Mouse (Mus musculus) heart, adult 2 months (tissue): Measurements from ENCODE around the gene Acly. TPM values are rescaled to one million over a fixed set of nuclear protein-coding genes. Genes with fewer than 3 reads are reported as not detected.
A peak's percentile ranks its signal among the peaks of the same experiment; 100 is the strongest.

ENCODE experiments used
- DNase-seq, 2 experiments: peaks; one replicate each; pipeline ENCODE4 v3.0.0; 2021
- H3K27ac ChIP-seq: fragments of 200-600 bp; 2 replicates; pipeline ENCODE4 v1.8.1; 2022
- H3K27me3 ChIP-seq: fragments of 200-500 bp; 2 replicates; pipeline ENCODE4 v1.6.1; 2012; ENCODE audit warnings: mild to moderate bottlenecking, low read length, inconsistent platforms, mixed read lengths; ENCODE audit not compliant: control insufficient read depth, insufficient read depth
- H3K36me3 ChIP-seq: fragments of 200-500 bp; 2 replicates; pipeline ENCODE4 v1.6.1; 2012; ENCODE audit warnings: low read length, inconsistent platforms; ENCODE audit not compliant: control insufficient read depth, insufficient read depth
- H3K4me1 ChIP-seq: fragments of 200-500 bp; 2 replicates; pipeline ENCODE4 v1.6.1; 2011; ENCODE audit warnings: low read length; ENCODE audit not compliant: control insufficient read depth, insufficient read depth
- H3K4me3 ChIP-seq: fragments of 200-600 bp; 2 replicates; pipeline ENCODE4 v1.8.1; 2022
- H3K79me2 ChIP-seq: fragments of 200-500 bp; replicated peaks from 2 replicates; pipeline ENCODE4 v1.6.1; 2012; ENCODE audit warnings: mild to moderate bottlenecking, inconsistent platforms, low read length, moderate library complexity, mixed read lengths; ENCODE audit not compliant: control insufficient read depth, insufficient read depth
- H3K9ac ChIP-seq: fragments of 200-500 bp; 2 replicates; pipeline ENCODE4 v1.6.1; 2012; ENCODE audit warnings: low read depth, mild to moderate bottlenecking, control low read depth, inconsistent platforms, low read length, mixed read lengths
- CTCF ChIP-seq: fragments of 200-600 bp; IDR thresholded peaks from 2 replicates; pipeline ENCODE4 v1.8.1; 2022; ENCODE audit warnings: antibody characterized with exemption, mild to moderate bottlenecking, moderate library complexity
- EP300 ChIP-seq: fragments of 200-500 bp; IDR thresholded peaks from 2 replicates; pipeline ENCODE4 v1.6.1; 2011; ENCODE audit warnings: low read depth, low read length, control low read depth; ENCODE audit not compliant: insufficient read depth
- POLR2A ChIP-seq: fragments of 200-500 bp; IDR thresholded peaks from 2 replicates; pipeline ENCODE4 v1.6.1; 2011; ENCODE audit warnings: mild to moderate bottlenecking, low read depth, low read length, control low read depth; ENCODE audit not compliant: insufficient read depth
- WGBS: fragments of 180-500 bp; shearing (Covaris S2); methylation state at CpG from one replicate; pipeline ENCODE4 v1.1.7; 2018; 5-methylcytosine and 5-hydroxymethylcytosine counted together
- intact Hi-C: fragments of 180-260 bp; cut with DNase I; formaldehyde crosslinking; loops from one replicate; pipeline ENCODE4 v1.15.1; 2025
- polyA plus RNA-seq: library from polyadenylated mRNA; depleted of rRNA; stranded (reverse); fragments of >200 nt; gene quantifications from 2 replicates; pipeline ENCODE4 v1.2.3, GENCODE M21; 2012
- total RNA-seq, 2 experiments: library from RNA; stranded (reverse); gene quantifications; 2 replicates each; pipeline ENCODE4 v1.2.3; 2021

The Acly gene
- total and polyA plus RNA-seq, 3 experiments, result 25.5 to 74.7 (median 34.6) TPM

GRCm38 (mm10) chr11:100441797-100442196 lies 86.0 kb downstream of the Acly start, which contains the start of the genes Nt5c3b and Klhl10:
Gene Nt5c3b, minus strand, starts transcription at chr11:100441808.
Gene Klhl10, plus strand, starts transcription at chr11:100441917.
- intact Hi-C loops, result loop anchor here (1.0 to 10.0 kb wide), 2 partner anchors 31 to 1743 kb away; partner anchors contain the start of genes G6pc3, Klhl11 and Lsm12
- Histone ChIP-seq H3K27me3 (no peaks in the 10 kb centered on the region), H3K36me3 (no peaks in the 10 kb centered on the region), H3K27ac (peak within 1 kb of the TSS; percentile 69), H3K79me2 (0 out of 2 replicates have a peak, but pooled peaks cover 2% of the 10 kb centered on the region), H3K4me3 (peak within 1 kb of the TSS; percentile 67), H3K9ac (peak within 1 kb of the TSS; percentile 96), H3K4me1 (peaks cover 2% of the 10 kb centered on the region; the same call in 1 of the 2 replicates)
- WGBS, result 92% methylated on average over 8 of the region's 8 CpGs
- TF ChIP-seq CTCF (no peak), EP300 (no peak), POLR2A (no peak)
- DNase-seq, result no peak

DNA sequence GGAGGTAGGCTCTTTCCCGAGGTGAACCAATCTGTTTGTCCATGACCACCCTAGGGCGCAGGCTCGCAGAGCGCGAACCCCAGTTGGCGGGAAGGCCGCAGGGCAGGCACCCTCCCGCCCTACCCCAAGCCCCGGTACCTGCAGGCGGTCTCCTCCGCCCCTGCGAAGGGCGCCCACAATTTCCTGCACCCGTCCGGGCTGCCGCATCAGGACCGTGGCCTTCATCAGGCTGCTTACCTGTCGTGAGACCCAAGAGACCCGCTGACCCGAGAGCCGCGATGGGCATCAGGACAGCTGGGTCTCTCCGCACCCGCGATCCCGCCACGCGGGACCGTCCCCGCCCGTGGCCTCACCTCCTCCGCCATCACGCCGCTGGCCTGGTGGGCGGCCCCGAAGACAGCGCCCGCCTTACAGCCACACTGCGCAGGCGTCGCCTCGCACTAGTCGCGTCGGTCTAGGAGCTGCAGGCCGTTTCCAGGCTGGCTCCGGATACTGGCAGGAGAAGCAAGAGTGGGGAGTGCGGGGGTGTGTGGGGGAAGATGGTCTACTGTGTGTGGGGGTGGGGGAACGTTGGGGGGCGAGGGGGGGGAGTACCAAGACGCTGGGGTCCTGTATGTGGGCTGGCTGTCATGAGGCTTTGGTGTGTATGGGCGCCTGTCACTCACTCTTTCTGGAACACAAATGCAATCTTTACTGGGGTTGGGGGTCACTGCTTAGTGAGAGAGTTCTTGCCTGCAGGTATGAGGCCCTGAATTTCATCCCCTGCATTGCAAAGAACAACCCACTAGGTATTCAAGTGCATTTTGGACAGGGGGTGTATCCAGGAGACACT lies 86.9 kb downstream of the Acly start:
- Histone ChIP-seq H3K79me2 (0 out of 2 replicates have a peak, but pooled peaks cover 2% of the 10 kb centered on the region), H3K4me1 (peaks cover 2% of the 10 kb centered on the region; the same call in 1 of the 2 replicates), H3K4me3 (peak overlapping the region; percentile 67), H3K36me3 (no peaks in the 10 kb centered on the region), H3K27ac (peak overlapping the region; percentile 69), H3K27me3 (no peaks in the 10 kb centered on the region), H3K9ac (peak overlapping the region; percentile 96)
- no peak for TF ChIP-seq CTCF
- peak; percentile 91; the same call in 1 of the 2 replicates for TF ChIP-seq POLR2A
- TF ChIP-seq EP300, result 0 out of 2 replicates have a peak, but pooled peaks have one; percentile 9
- 1% methylated on average over 52 of the region's 52 CpGs for WGBS
- intact Hi-C loops, result loop anchor here (1.0 to 10.0 kb wide), 2 partner anchors 31 to 1744 kb away; partner anchors contain the start of genes G6pc3, Klhl11 and Lsm12
- peak; percentile 91 to 92 for DNase-seq

DNA sequence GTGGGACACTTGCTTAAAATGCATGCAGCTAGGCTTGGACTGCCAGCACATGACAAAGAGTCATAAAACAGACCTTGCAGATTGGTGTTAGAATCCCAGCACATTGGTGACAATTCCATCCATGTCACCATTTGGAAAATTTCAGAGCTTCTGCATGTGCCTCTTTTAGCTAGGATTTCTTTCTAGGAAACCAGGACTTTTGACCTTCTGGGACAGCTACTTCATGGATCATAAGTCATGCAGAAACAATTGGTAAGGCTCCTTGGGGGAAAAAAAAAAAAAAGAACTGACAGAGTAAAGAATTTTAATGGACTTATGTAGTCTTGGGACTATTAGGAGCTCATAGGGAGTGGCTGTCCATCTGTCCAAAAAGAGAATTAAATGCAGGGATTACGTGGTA lies 89.9 kb downstream of the Acly start:
- 98% methylated on average over 1 of the region's 1 CpGs for WGBS
- Histone ChIP-seq H3K79me2 (0 out of 2 replicates have a peak, but pooled peaks cover 2% of the 10 kb centered on the region), H3K27me3 (no peaks in the 10 kb centered on the region), H3K27ac (no peak overlapping the region), H3K4me1 (peaks cover 2% of the 10 kb centered on the region; the same call in 1 of the 2 replicates), H3K4me3 (no peak overlapping the region), H3K9ac (no peak overlapping the region), H3K36me3 (no peaks in the 10 kb centered on the region)
- intact Hi-C loops, result no loop called here
- no peak for DNase-seq
- TF ChIP-seq EP300 (no peak), POLR2A (no peak), CTCF (no peak)

GRCm38 (mm10) chr11:100435678-100436246 lies 92.0 kb downstream of the Acly start:
- no peak overlapping the region for H3K27ac ChIP-seq
- no peak for DNase-seq
- H3K36me3 ChIP-seq, result no peaks in the 10 kb centered on the region
- peaks cover 2% of the 10 kb centered on the region; the same call in 1 of the 2 replicates for H3K4me1 ChIP-seq
- no peak overlapping the region for H3K9ac ChIP-seq
- H3K79me2 ChIP-seq, result 0 out of 2 replicates have a peak, but pooled peaks cover 2% of the 10 kb centered on the region
- WGBS, result 81% methylated on average over 9 of the region's 9 CpGs
- intact Hi-C loops, result no loop called here
- no peak overlapping the region for H3K4me3 ChIP-seq
- no peaks in the 10 kb centered on the region for H3K27me3 ChIP-seq
- TF ChIP-seq EP300 (no peak), POLR2A (no peak), CTCF (no peak)

GRCm38 (mm10) chr11:100432002-100432401 lies 95.8 kb downstream of the Acly start:
- peaks cover 3% of the 10 kb centered on the region for H3K4me1 ChIP-seq
- H3K27ac ChIP-seq, result no peak overlapping the region
- TF ChIP-seq POLR2A, result no peak
- no peak for TF ChIP-seq EP300
- no peak for TF ChIP-seq CTCF
- intact Hi-C loops, result no loop called here
- no peak overlapping the region for H3K4me3 ChIP-seq
- H3K36me3 ChIP-seq, result no peaks in the 10 kb centered on the region
- no peak overlapping the region for H3K9ac ChIP-seq
- H3K27me3 ChIP-seq, result no peaks in the 10 kb centered on the region
- H3K79me2 ChIP-seq, result no peaks in the 10 kb centered on the region
- no peak for DNase-seq
- 76% methylated on average over 5 of the region's 5 CpGs for WGBS
